Mouse (Mus musculus) adipocyte (in vitro differentiated cells): ENCODE results near the gene Farp1.
A peak's percentile ranks its signal among the peaks of the same experiment; 100 is the strongest.

ENCODE experiments used
- DNase-seq: peaks from one replicate; pipeline ENCODE4 v3.0.0-alpha.2; 2016; ENCODE audit warnings: low spot score

Gene Farp1

GRCm38 (mm10) chr14:121219226-121220039 is 184.4 kb downstream of the Farp1 start:
- DNase-seq, result no peak

GRCm38 (mm10) chr14:121220040-121220322 is 185.0 kb downstream of the Farp1 start:
- DNase-seq, result no peak

- peak; percentile 50 for DNase-seq
Measured at GRCm38 (mm10) chr14:121220723-121221122, 185.7 kb downstream of the Farp1 start.

- peak; percentile 8 for DNase-seq
Measured at GRCm38 (mm10) chr14:121225804-121226203, 190.8 kb downstream of the Farp1 start.

- DNase-seq, result no peak
Measured at GRCm38 (mm10) chr14:121229036-121229773, 194.2 kb downstream of the Farp1 start.

GRCm38 (mm10) chr14:121231232-121231631 is 196.2 kb downstream of the Farp1 start:
- no peak for DNase-seq

- DNase-seq, result no peak
Measured at GRCm38 (mm10) chr14:121234741-121235307, 199.8 kb downstream of the Farp1 start.

GRCm38 (mm10) chr14:121236736-121237135 is 201.7 kb downstream of the Farp1 start:
- DNase-seq, result no peak

GRCm38 (mm10) chr14:121238727-121239126 is 203.7 kb downstream of the Farp1 start:
- no peak for DNase-seq

GRCm38 (mm10) chr14:121239386-121239785 is 204.4 kb downstream of the Farp1 start:
- peak; percentile 25 for DNase-seq

- no peak for DNase-seq
Measured at GRCm38 (mm10) chr14:121244104-121244503, 209.1 kb downstream of the Farp1 start.

- no peak for DNase-seq
Measured at GRCm38 (mm10) chr14:121246048-121246731, 211.2 kb downstream of the Farp1 start.

GRCm38 (mm10) chr14:121247287-121247686 is 212.3 kb downstream of the Farp1 start:
- DNase-seq, result no peak

GRCm38 (mm10) chr14:121248346-121248745 is 213.3 kb downstream of the Farp1 start:
- no peak for DNase-seq

- DNase-seq, result no peak
Measured at GRCm38 (mm10) chr14:121251099-121251498, 216.1 kb downstream of the Farp1 start.

GRCm38 (mm10) chr14:121251708-121252107 is 216.7 kb downstream of the Farp1 start:
- no peak for DNase-seq

GRCm38 (mm10) chr14:121252542-121252941 is 217.5 kb downstream of the Farp1 start:
- no peak for DNase-seq

GRCm38 (mm10) chr14:121254869-121255268 is 219.9 kb downstream of the Farp1 start:
- no peak for DNase-seq

- no peak for DNase-seq
Measured at GRCm38 (mm10) chr14:121255469-121255868, 220.5 kb downstream of the Farp1 start.

- no peak for DNase-seq
Measured at GRCm38 (mm10) chr14:121256896-121257295, 221.9 kb downstream of the Farp1 start.

GRCm38 (mm10) chr14:121259332-121259731 is 224.3 kb downstream of the Farp1 start:
- no peak for DNase-seq

GRCm38 (mm10) chr14:121259789-121260188 is 224.8 kb downstream of the Farp1 start:
- DNase-seq, result peak; percentile 61
